In genomic region chr9:72270146-72270545, GRCm38 (mm10) we compare ENCODE assay signal across 25 mouse cellular contexts. TPM values are rescaled to one million over a fixed set of nuclear protein-coding genes. Genes with fewer than 3 reads are reported as not detected.
A peak's percentile ranks its signal among the peaks of the same experiment; 100 is the strongest.
DNase-seq lines count a peak whose midpoint lies in the region; TF ChIP-seq lines count a peak whose summit lies in the region.
"Had no signal": no experiment of that assay in that cellular context is flagged by ENCODE, and none has a peak within 500 bp of the region (broad histone marks: within the 10 kb centered on the region; RNA-seq: fewer than 3 reads in every experiment).

No protein-coding gene starts in this region.

- H3K9ac ChIP-seq in CH12.LX (ENCODE audit: insufficient read depth, low read depth) = no peak overlapping the region
- H3K9ac ChIP-seq: forebrain, embryonic 13.5 days; hindbrain, embryonic 15.5 days; intestine, embryonic 15.5 days; limb, embryonic 13.5 days; liver, embryonic 12.5 days; stomach, embryonic 15.5 days had no signal

- no peak for TF ChIP-seq RAD21 in CH12.LX (IDR thresholded peaks at IDR 0.05; ENCODE audit: low read depth, low read length)

- no peak for TF ChIP-seq POLR2A in CH12.LX (IDR thresholded peaks at IDR 0.05; ENCODE audit: low read depth, low read length)
- TF ChIP-seq POLR2A in myocyte (IDR thresholded peaks at IDR 0.05; ENCODE audit: insufficient read length, low read depth) = no peak

- H3K79me2 ChIP-seq in CH12.LX (replicated peaks; ENCODE audit: control insufficient read depth, extremely low read depth, insufficient read depth, poor library complexity, severe bottlenecking) (no peaks in the 10 kb centered on the region; the same call in 1 of the 2 replicates), myocyte (ENCODE audit: control insufficient read depth, insufficient read depth) (no peaks in the 10 kb centered on the region)

- intact Hi-C loops in left cerebral cortex, postnatal 25 days (cut with DNase I) = no loop called here
- intact Hi-C loops in left cerebral cortex, adult 2 months (cut with DNase I) = loop anchor here (5.0 kb wide), 1 partner anchor 73 kb away; no protein-coding TSS in a partner anchor

- H3K27me3 ChIP-seq in CH12.LX (replicated peaks) = no peaks in the 10 kb centered on the region
- no peaks in the 10 kb centered on the region for H3K27me3 ChIP-seq in myocyte (ENCODE audit: control insufficient read depth, insufficient read depth, insufficient read length)
- H3K27me3 ChIP-seq: forebrain, embryonic 13.5 days; hindbrain, embryonic 15.5 days; intestine, embryonic 15.5 days; limb, embryonic 13.5 days; liver, embryonic 12.5 days; stomach, embryonic 15.5 days had no signal

- peaks cover 3 to 7% of the 10 kb centered on the region in 2 experiments; a peak in 2 of 4 replicates for H3K4me1 ChIP-seq in CH12.LX (ENCODE audit: control insufficient read depth in 1 of 2, insufficient read depth in 2 of 2)
- H3K4me1 ChIP-seq: forebrain, embryonic 13.5 days; limb, embryonic 13.5 days; stomach, embryonic 15.5 days had no signal

- H3K27ac ChIP-seq in left cerebral cortex, adult 2 months = no peak overlapping the region
- H3K27ac ChIP-seq in CH12.LX (ENCODE audit: insufficient read depth, low read depth) = no peak overlapping the region
- H3K27ac ChIP-seq: forebrain, embryonic 13.5 days; heart, embryonic 10.5 days; hindbrain, embryonic 15.5 days; intestine, embryonic 15.5 days; layer of hippocampus, adult 2 months; limb, embryonic 13.5 days; liver, embryonic 12.5 days; stomach, embryonic 15.5 days had no signal

- no peak for TF ChIP-seq EP300 in CH12.LX (IDR thresholded peaks at IDR 0.05; ENCODE audit: low read length)

- H3K9me3 ChIP-seq in CH12.LX (replicated peaks; ENCODE audit: low read length) = peaks cover 21% of the 10 kb centered on the region
- H3K9me3 ChIP-seq: hindbrain, embryonic 15.5 days; intestine, embryonic 15.5 days; stomach, embryonic 15.5 days had no signal

- in situ Hi-C loops in CH12.LX (cut with MboI; ENCODE audit: low pct_ligation_motif_present, low pct_unique_long_range_greater_than_20kb, low sequenced_read_pairs) = no loop called here

- no peak overlapping the region for H3K4me3 ChIP-seq in left cerebral cortex, adult 2 months
- H3K4me3 ChIP-seq in CH12.LX (replicated peaks in 1 of 3; ENCODE audit: low read depth in 2 of 3, low read length in 2 of 3, poor library complexity in 1 of 3) (no peak overlapping the region), myocyte (no peak overlapping the region)
- H3K4me3 ChIP-seq: forebrain, embryonic 13.5 days; heart, embryonic 10.5 days; hindbrain, embryonic 15.5 days; intestine, embryonic 15.5 days; layer of hippocampus, adult 2 months; limb, embryonic 13.5 days; liver, embryonic 12.5 days; stomach, embryonic 15.5 days had no signal

- no peaks in the 10 kb centered on the region for H3K36me3 ChIP-seq in CH12.LX (replicated peaks in 1 of 2; ENCODE audit: control insufficient read depth in 1 of 2, insufficient read depth in 1 of 2, low read length in 1 of 2)
- H3K36me3 ChIP-seq in myocyte (ENCODE audit: control insufficient read depth, insufficient read depth) = no peaks in the 10 kb centered on the region
- H3K36me3 ChIP-seq: heart, embryonic 10.5 days; hindbrain, embryonic 15.5 days; intestine, embryonic 15.5 days; limb, embryonic 13.5 days; liver, embryonic 12.5 days; stomach, embryonic 15.5 days had no signal

- peak; percentile 12 to 49 for DNase-seq in left cerebral cortex, postnatal 25 days (ENCODE audit: low spot score in 2 of 2)
- no peak for DNase-seq in left cerebral cortex, adult 2 months (ENCODE audit: extremely low spot score in 1 of 2, low spot score in 2 of 2)
- DNase-seq in right cerebral cortex, postnatal 25 days = peak; percentile 5
- no peak for DNase-seq in right cerebral cortex, postnatal 10 days (ENCODE audit: low spot score in 2 of 2)
- DNase-seq in CH12.LX (ENCODE audit: extremely low read depth) = no peak
- DNase-seq in kidney, adult 18-20 months = no peak
- DNase-seq: adrenal gland, postnatal 14 days; B cell, adult 2 months; cerebellum, adult 8-10 months; gastrocnemius, postnatal 10 days; heart, postnatal 4 days; kidney, postnatal 25 days; layer of hippocampus, postnatal 36 days; lung, adult 2 months; lung, postnatal 36 days; thymus, postnatal 25 days had no signal

- H3K4me2 ChIP-seq in CH12.LX (ENCODE audit: insufficient read depth, low read depth, poor library complexity, severe bottlenecking) = no peak overlapping the region
- no peak overlapping the region for H3K4me2 ChIP-seq in myocyte (ENCODE audit: low read depth)
- H3K4me2 ChIP-seq: forebrain, embryonic 13.5 days; hindbrain, embryonic 15.5 days; intestine, embryonic 15.5 days; limb, embryonic 13.5 days; liver, embryonic 12.5 days; stomach, embryonic 15.5 days had no signal

- TF ChIP-seq CTCF in left cerebral cortex, adult 2 months (IDR thresholded peaks at IDR 0.05) = no peak
- TF ChIP-seq CTCF in CH12.LX (conservative IDR thresholded peaks at IDR 0.05 in 1 of 2, IDR thresholded peaks at IDR 0.05 in 1 of 2; ENCODE audit: low read depth in 2 of 2, low read length in 2 of 2) = no peak

- dilution Hi-C loops in CH12.LX (cut with MboI; ENCODE audit: extremely low pct_ligation_motif_present, extremely low pct_unique_long_range_greater_than_20kb, low sequenced_read_pairs) = no loop called here

- H3ac ChIP-seq in myocyte (ENCODE audit: control insufficient read depth, insufficient read length) = no peak overlapping the region

TF ChIP-seq in CH12.LX, 34 proteins besides CTCF, POLR2A, EP300 and RAD21:
- TF ChIP-seq ZNF384 (IDR thresholded peaks at IDR 0.05; ENCODE audit: low read depth, low read length) (no peak), KAT2A (IDR thresholded peaks at IDR 0.05; ENCODE audit: insufficient replicate concordance, low read length) (no peak), JUND (conservative IDR thresholded peaks at IDR 0.05; ENCODE audit: low read depth, low read length) (peak; percentile 32; the same call in 1 of the 2 replicates), CHD2 (IDR thresholded peaks at IDR 0.05; ENCODE audit: low read length) (no peak), JUN (IDR thresholded peaks at IDR 0.05; ENCODE audit: insufficient read depth, low read depth, low read length) (0 out of 2 replicates have a peak, but pooled peaks have one; percentile 33)

TF ChIP-seq in myocyte, 11 proteins besides CTCF, POLR2A, EP300 and RAD21:
- TF ChIP-seq E2F4 (IDR thresholded peaks at IDR 0.05; ENCODE audit: insufficient read depth) (no peak), CEBPB (IDR thresholded peaks at IDR 0.05; ENCODE audit: insufficient read depth, poor library complexity, severe bottlenecking) (peak; percentile 25; the same call in 1 of the 2 replicates)

RNA-seq across cellular contexts. Expression of gene Zfp280d, which starts 4.5 kb away (rescaled TPM):
- total RNA-seq in left cerebral cortex, postnatal 25 days (2021) = 10 to 100 TPM; 56.4 to 57.9 TPM
- 10 to 100 TPM; 49.0 to 61.4 TPM for total RNA-seq in left cerebral cortex, adult 2 months (2021)
- 22.3 and 22.7 TPM in 2 replicates for total RNA-seq in CH12.LX (2012; rRNA removed)
- 35.8 and 40.2 TPM in 2 replicates for total RNA-seq in CH12.LX (2014; rRNA removed)
- polyA plus RNA-seq in CH12.LX (2012; ENCODE audit: insufficient read length, low read depth) = 19.7 and 26.0 TPM in 2 replicates
- polyA plus RNA-seq in myocyte (2012; fragmentation: generic; extraction: Trizol) = 4.2 TPM

Comparison
In these comparisons a context has a peak if more than half of its experiments do, and no peak if none do; other contexts are left out.
1. DNase-seq: peak in left cerebral cortex, postnatal 25 days (2 of 2) and right cerebral cortex, postnatal 25 days (single experiment); none in left cerebral cortex, adult 2 months (0 of 2), right cerebral cortex, postnatal 10 days (0 of 2), CH12.LX (single experiment) and kidney, adult 18-20 months (single experiment).